Mouse (Mus musculus) neural tube, embryonic 15.5 days (tissue): ENCODE data around the gene Gm7903. TPM values are rescaled to one million over a fixed set of nuclear protein-coding genes. Genes with fewer than 3 reads are reported as not detected.
"Not testable (repeated sequence)": the region's sequence is repeated elsewhere in the genome, so short reads cannot be mapped to it uniquely, and the experiment has no call there.

ENCODE experiments used
- ATAC-seq: fragments of 200-750 bp; cut with Nextera tagmentation; 2 replicates; pipeline ENCODE4 v1.8.0; 2017; ENCODE audit warnings: mild to moderate bottlenecking, moderate TSS enrichment, moderate library complexity; ENCODE audit not compliant: low FRiP score
- H3K27ac ChIP-seq: fragments of 300-500 bp; sonication (generic); replicated peaks from 2 replicates; pipeline ENCODE4 v1.5.1; 2015; ENCODE audit warnings: mild to moderate bottlenecking, inconsistent platforms
- H3K27me3 ChIP-seq: fragments of 300-500 bp; sonication (generic); replicated peaks from 2 replicates; pipeline ENCODE4 v1.6.1; 2015; ENCODE audit warnings: inconsistent platforms
- H3K36me3 ChIP-seq: fragments of 300-500 bp; sonication (generic); 2 replicates; pipeline ENCODE4 v1.6.1; 2015; ENCODE audit warnings: inconsistent platforms
- H3K4me1 ChIP-seq: fragments of 300-500 bp; sonication (generic); 2 replicates; pipeline ENCODE4 v1.6.1; 2015; ENCODE audit warnings: inconsistent platforms
- H3K4me2 ChIP-seq: fragments of 300-500 bp; sonication (generic); 2 replicates; pipeline ENCODE4 v1.6.1; 2015; ENCODE audit warnings: inconsistent platforms, mild to moderate bottlenecking, moderate library complexity
- H3K4me3 ChIP-seq: fragments of 300-500 bp; sonication (generic); replicated peaks from 2 replicates; pipeline ENCODE4 v1.5.1; 2015; ENCODE audit warnings: mild to moderate bottlenecking, inconsistent platforms
- H3K9ac ChIP-seq: fragments of 300-500 bp; sonication (generic); replicated peaks from 2 replicates; pipeline ENCODE4 v1.6.1; 2015; ENCODE audit warnings: mild to moderate bottlenecking, inconsistent platforms
- H3K9me3 ChIP-seq: fragments of 300-500 bp; sonication (generic); replicated peaks from 2 replicates; pipeline ENCODE4 v1.6.1; 2016; ENCODE audit warnings: inconsistent platforms
- WGBS: fragments of 180-500 bp; shearing (Covaris S2); methylation state at CpG from one replicate; pipeline ENCODE4 v1.1.7; 2015; ENCODE audit warnings: mixed read lengths; 5-methylcytosine and 5-hydroxymethylcytosine counted together
- polyA plus RNA-seq: library from polyadenylated mRNA; unstranded; fragments of >200 nt; fragmentation: Nextera tagmentation; extraction: Ambion mirVana; gene quantifications from 2 replicates; pipeline ENCODE4 v1.2.1, GENCODE M21; 2015

Gm7903 gene
- polyA plus RNA-seq = not detected in 2 replicates

GRCm38 (mm10) chrX:135433535-135433934 is at the start of gene Gm7903:
TSS of gene Gm7903 (plus strand) at chrX:135433835.
- not testable (repeated sequence) for H3K36me3 ChIP-seq, H3K4me2 ChIP-seq
- no CpG with 5 or more reads among the region's 15 CpGs for WGBS

GRCm38 (mm10) chrX:135403578-135403977 is 30.1 kb upstream of the Gm7903 start:
- not testable (repeated sequence) for H3K4me2 ChIP-seq, H3K9ac ChIP-seq, H3K4me3 ChIP-seq, H3K36me3 ChIP-seq, H3K27ac ChIP-seq, H3K27me3 ChIP-seq, ATAC-seq, H3K4me1 ChIP-seq, H3K9me3 ChIP-seq
- no CpG with 5 or more reads among the region's 3 CpGs for WGBS

More at GRCm38 (mm10) chrX:135433535-135433934, at the start of gene Gm7903:
- H3K9me3 ChIP-seq, H3K27ac ChIP-seq, H3K4me1 ChIP-seq, ATAC-seq, H3K27me3 ChIP-seq, H3K9ac ChIP-seq, H3K4me3 ChIP-seq: not testable (repeated sequence)

GRCm38 (mm10) chrX:135421203-135421602 is 12.4 kb upstream of the Gm7903 start:
- not testable (repeated sequence) for H3K4me2 ChIP-seq, H3K36me3 ChIP-seq, H3K4me1 ChIP-seq, H3K27me3 ChIP-seq, ATAC-seq, H3K9me3 ChIP-seq, H3K4me3 ChIP-seq, H3K9ac ChIP-seq, H3K27ac ChIP-seq
- 51% methylated on average over 4 of the region's 7 CpGs for WGBS

GRCm38 (mm10) chrX:135421824-135422223 is 11.8 kb upstream of the Gm7903 start:
- H3K4me1 ChIP-seq, H3K36me3 ChIP-seq, H3K4me3 ChIP-seq, ATAC-seq, H3K27ac ChIP-seq, H3K9me3 ChIP-seq, H3K4me2 ChIP-seq, H3K9ac ChIP-seq, H3K27me3 ChIP-seq: not testable (repeated sequence)

- not testable (repeated sequence) for H3K36me3 ChIP-seq, H3K9ac ChIP-seq, H3K27me3 ChIP-seq, ATAC-seq, H3K27ac ChIP-seq, H3K4me1 ChIP-seq, H3K4me2 ChIP-seq, H3K4me3 ChIP-seq, H3K9me3 ChIP-seq
- WGBS = no CpG with 5 or more reads among the region's 4 CpGs
Observed at GRCm38 (mm10) chrX:135422473-135422872, 11.2 kb upstream of the Gm7903 start.

GRCm38 (mm10) chrX:135464160-135464559 is 30.5 kb downstream of the Gm7903 start:
- not testable (repeated sequence) for H3K27me3 ChIP-seq, H3K9me3 ChIP-seq, H3K4me2 ChIP-seq, H3K4me3 ChIP-seq, ATAC-seq, H3K4me1 ChIP-seq, H3K36me3 ChIP-seq, H3K27ac ChIP-seq, H3K9ac ChIP-seq
- WGBS = no CpG with 5 or more reads among the region's 3 CpGs

GRCm38 (mm10) chrX:135481902-135482301 is 48.3 kb downstream of the Gm7903 start:
- not testable (repeated sequence) for H3K36me3 ChIP-seq, H3K9me3 ChIP-seq, H3K27ac ChIP-seq, H3K4me3 ChIP-seq, ATAC-seq, H3K4me2 ChIP-seq, H3K27me3 ChIP-seq, H3K9ac ChIP-seq, H3K4me1 ChIP-seq
- WGBS = no CpG with 5 or more reads among the region's 6 CpGs

- H3K27ac ChIP-seq, ATAC-seq, H3K4me1 ChIP-seq, H3K4me3 ChIP-seq, H3K4me2 ChIP-seq, H3K9me3 ChIP-seq, H3K36me3 ChIP-seq, H3K9ac ChIP-seq, H3K27me3 ChIP-seq: not testable (repeated sequence)
- WGBS = no CpG with 5 or more reads among the region's 3 CpGs
Observed at GRCm38 (mm10) chrX:135483183-135483582, 49.5 kb downstream of the Gm7903 start.

Other genes starting within 250 kb of the Gm7903 start
- 48.0 and 54.4 TPM in 2 replicates for gene Tceal6, start 223.1 kb upstream of the Gm7903 start, polyA plus RNA-seq
- not detected in 2 replicates for gene Pramel3, start 131.5 kb upstream of the Gm7903 start, polyA plus RNA-seq
- not detected in 2 replicates for gene Gm5128, start 60.6 kb upstream of the Gm7903 start, polyA plus RNA-seq
- gene AV320801, start 60.8 kb downstream of the Gm7903 start, polyA plus RNA-seq = not detected in 2 replicates
- 0.14 TPM in 1 of 2 replicates, not detected in the other for gene Nxf7, start 164.9 kb downstream of the Gm7903 start, polyA plus RNA-seq
- gene Prame, start 193.9 kb downstream of the Gm7903 start, polyA plus RNA-seq = not detected in 2 replicates